Mouse (Mus musculus) adrenal gland, postnatal 10 days (tissue): ENCODE measurements around the gene Unc5b. TPM values are rescaled to one million over a fixed set of nuclear protein-coding genes. Genes with fewer than 3 reads are reported as not detected.

Experiments used
- DNase-seq: peaks from one replicate; pipeline ENCODE4 v3.0.0; 2021; ENCODE audit warnings: mixed read lengths
- total RNA-seq, 2 experiments: library from RNA; stranded (reverse); gene quantifications; 2 replicates each; pipeline ENCODE4 v1.2.3; 2021

Unc5b gene
- total RNA-seq, 2 experiments from 2014 or later: 14.0 to 16.1 TPM

- no peak for DNase-seq
These were observed 110.9 kb downstream of the Unc5b start for GRCm38 (mm10) chr10:60720461-60720860.

GRCm38 (mm10) chr10:60718491-60718890 is 112.9 kb downstream of the Unc5b start:
- no peak for DNase-seq

- DNase-seq: no peak
These were observed 114.9 kb downstream of the Unc5b start for GRCm38 (mm10) chr10:60716449-60716848.

Other genes starting within 250 kb of the Unc5b start
- 1 to 10 TPM; 2.5 to 7.2 TPM for gene Cdh23, start 135.1 kb downstream of the Unc5b start, total RNA-seq
- gene Slc29a3, start 78.8 kb downstream of the Unc5b start, total RNA-seq: 10 to 100 TPM; 13.5 to 18.0 TPM